30 mouse cellular contexts compared by ENCODE assay signal in genomic region chr2:104743971-104744370, GRCm38 (mm10). TPM values are rescaled to one million over a fixed set of nuclear protein-coding genes. Genes with fewer than 3 reads are reported as not detected.
DNase-seq lines count a peak whose midpoint lies in the region; ATAC-seq and TF ChIP-seq lines count a peak whose summit lies in the region.
"Had no signal": no experiment of that assay in that cellular context is flagged by ENCODE, and none has a peak within 500 bp of the region (broad histone marks: within the 10 kb centered on the region; RNA-seq: fewer than 3 reads in every experiment).

No protein-coding gene starts in this region.

- H3K9me3 ChIP-seq in kidney, embryonic 16.5 days (ENCODE audit: low read length) = no peaks in the 10 kb centered on the region
- H3K9me3 ChIP-seq in ES-E14 (ENCODE audit: control insufficient read depth, insufficient read depth, low read depth, low read length) = no peaks in the 10 kb centered on the region
- H3K9me3 ChIP-seq in intestine, embryonic 16.5 days (ENCODE audit: control insufficient read depth, low read length) = no peaks in the 10 kb centered on the region
- H3K9me3 ChIP-seq: forebrain, embryonic 10.5 days; heart, embryonic 13.5 days; hindbrain, embryonic 13.5 days had no signal

- no peaks in the 10 kb centered on the region for H3K36me3 ChIP-seq in kidney, embryonic 16.5 days (ENCODE audit: insufficient read depth, low read length)
- no peaks in the 10 kb centered on the region for H3K36me3 ChIP-seq in ES-E14 (ENCODE audit: control insufficient read depth, insufficient read depth, low read length, poor library complexity, severe bottlenecking)
- no peaks in the 10 kb centered on the region for H3K36me3 ChIP-seq in intestine, embryonic 16.5 days (ENCODE audit: control insufficient read depth, insufficient read depth, low read length)
- H3K36me3 ChIP-seq: forebrain, embryonic 10.5 days; heart, embryonic 13.5 days; hindbrain, embryonic 13.5 days had no signal

- H3K4me3 ChIP-seq in kidney, embryonic 16.5 days (ENCODE audit: low read length) = no peak overlapping the region
- no peak overlapping the region for H3K4me3 ChIP-seq in ES-E14 (ENCODE audit: insufficient read depth in 1 of 2, low read depth in 1 of 2, low read length in 2 of 2, poor library complexity in 1 of 2, severe bottlenecking in 1 of 2)
- H3K4me3 ChIP-seq in intestine, embryonic 16.5 days (ENCODE audit: low read length) = no peak overlapping the region
- H3K4me3 ChIP-seq: forebrain, embryonic 10.5 days; heart, adult 2 months had no signal

- no peak overlapping the region for H3K9ac ChIP-seq in kidney, embryonic 16.5 days (replicated peaks; ENCODE audit: low read length)
- H3K9ac ChIP-seq in ES-E14 (ENCODE audit: insufficient read depth, low read depth, low read length, poor library complexity, severe bottlenecking) = no peak overlapping the region
- H3K9ac ChIP-seq in intestine, embryonic 16.5 days (ENCODE audit: low read depth, low read length) = no peak overlapping the region
- H3K9ac ChIP-seq: forebrain, postnatal 0 days; hindbrain, embryonic 13.5 days; lung, embryonic 14.5 days had no signal

- H3K4me2 ChIP-seq in kidney, embryonic 16.5 days (replicated peaks; ENCODE audit: low read depth, low read length) = no peak overlapping the region
- H3K4me2 ChIP-seq in intestine, embryonic 16.5 days (ENCODE audit: low read depth, low read length) = no peak overlapping the region

- WGBS in kidney, embryonic 16.5 days = 43% methylated on average over 5 of the region's 5 CpGs
- 40% methylated on average over 5 of the region's 5 CpGs for WGBS in intestine, embryonic 16.5 days

- peaks cover 28% of the 10 kb centered on the region for H3K4me1 ChIP-seq in kidney, embryonic 16.5 days (ENCODE audit: insufficient read depth, low read length)
- peaks cover 0 to 4% of the 10 kb centered on the region in 2 experiments; a peak in 2 of 4 replicates for H3K4me1 ChIP-seq in ES-E14 (ENCODE audit: control insufficient read depth in 2 of 2, insufficient read depth in 2 of 2, low read length in 2 of 2, poor library complexity in 1 of 2)
- peaks cover 12% of the 10 kb centered on the region; the same call in 1 of the 2 replicates for H3K4me1 ChIP-seq in intestine, embryonic 16.5 days (ENCODE audit: control insufficient read depth, insufficient read depth, low read length)

- in situ Hi-C loops in ES-E14 (cut with MboI; ENCODE audit: low sequenced_read_pairs in 2 of 2, unreplicated experiment in 2 of 2) = no loop called here

- peak; percentile 5; the same call in 1 of the 2 replicates for ATAC-seq in kidney, embryonic 16.5 days (ENCODE audit: low FRiP score, low TSS enrichment)
- ATAC-seq in intestine, embryonic 16.5 days = 0 out of 2 replicates have a peak, but pooled peaks have one; percentile 2
- ATAC-seq: forebrain, postnatal 0 days had no signal

- H3K27me3 ChIP-seq in kidney, embryonic 16.5 days (ENCODE audit: insufficient read depth, low read length) = no peaks in the 10 kb centered on the region
- no peaks in the 10 kb centered on the region for H3K27me3 ChIP-seq in intestine, embryonic 16.5 days (replicated peaks; ENCODE audit: control insufficient read depth, insufficient read depth, low read length)

- H3K27ac ChIP-seq in kidney, embryonic 16.5 days (ENCODE audit: low read length) = no peak overlapping the region
- no peak overlapping the region for H3K27ac ChIP-seq in ES-E14 (ENCODE audit: insufficient read depth, low read depth, low read length, poor library complexity, severe bottlenecking)
- no peak overlapping the region for H3K27ac ChIP-seq in intestine, embryonic 16.5 days (ENCODE audit: low read length)
- H3K27ac ChIP-seq: forebrain, embryonic 10.5 days; heart, adult 2 months; heart, embryonic 13.5 days; hindbrain, embryonic 13.5 days had no signal

- no peak for DNase-seq in kidney, adult 11 months
- peak; percentile 34 for DNase-seq in ES-E14 (ENCODE audit: low read depth, low spot score)
- DNase-seq in yolk sac, embryonic 10.5 days (ENCODE audit: low spot score) = peak; percentile 75
- DNase-seq in ovary, postnatal 36 days (ENCODE audit: low spot score) = no peak
- no peak for DNase-seq in retina, postnatal 1 day
- DNase-seq: adrenal gland, adult 2 months; B cell, adult 2 months; cerebellum, adult 11 months; cerebellum, postnatal 14 days; forebrain, postnatal 0 days; gastrocnemius, postnatal 36 days; heart, adult 2 months; heart, postnatal 14 days; lung, embryonic 14.5 days; midbrain, embryonic 14.5 days; thymus, postnatal 14 days had no signal

TF ChIP-seq in ES-E14, 5 proteins besides CTCF, POLR2A, EP300 and RAD21:
- TF ChIP-seq MAFK (IDR thresholded peaks at IDR 0.05; ENCODE audit: insufficient read depth, low read depth, low read length) = no peak
- no peak for TF ChIP-seq CHD2 (IDR thresholded peaks at IDR 0.05; ENCODE audit: low read depth, low read length)
- no peak for TF ChIP-seq ZC3H11A (IDR thresholded peaks at IDR 0.05; ENCODE audit: borderline replicate concordance, low read depth, low read length)
- TF ChIP-seq HCFC1 (IDR thresholded peaks at IDR 0.05; ENCODE audit: borderline replicate concordance, insufficient read depth, low read length) = no peak
- no peak for TF ChIP-seq ZNF384 (IDR thresholded peaks at IDR 0.05; ENCODE audit: low read depth, low read length)

RNA-seq across cellular contexts. Expression of gene Depdc7, which starts 1.3 kb away (rescaled TPM):
- polyA plus RNA-seq in kidney, embryonic 16.5 days (2015; fragmentation: Nextera tagmentation; extraction: Ambion mirVana) = 24.2 and 26.1 TPM in 2 replicates
- 9.5 and 12.1 TPM in 2 replicates for total RNA-seq in ES-E14 (2012; rRNA removed)
- polyA plus RNA-seq in intestine, embryonic 16.5 days (2015; fragmentation: Nextera tagmentation; extraction: Ambion mirVana) = 44.7 and 46.7 TPM in 2 replicates

RNA-seq across cellular contexts. Expression of gene Pin1rt1, which starts 27.8 kb away (rescaled TPM):
- polyA plus RNA-seq in kidney, embryonic 16.5 days (2015; fragmentation: Nextera tagmentation; extraction: Ambion mirVana) = 0.19 TPM in 1 of 2 replicates, not detected in the other
- not detected in 2 replicates for total RNA-seq in ES-E14 (2012; rRNA removed)
- not detected in 2 replicates for polyA plus RNA-seq in intestine, embryonic 16.5 days (2015; fragmentation: Nextera tagmentation; extraction: Ambion mirVana)
- total RNA-seq: adrenal gland, adult 2 months; adrenal gland, postnatal 4 days; forebrain, postnatal 0 days; gastrocnemius, adult 18-20 months; gastrocnemius, postnatal 36 days; heart, adult 2 months; heart, postnatal 14 days; layer of hippocampus, postnatal 25 days; megakaryocyte, adult 5-6 weeks had no signal
- polyA plus RNA-seq: adrenal gland, adult 2 months; embryonic facial prominence, embryonic 11.5 days; forebrain, postnatal 0 days; heart, adult 2 months; heart, embryonic 13.5 days; hindbrain, embryonic 13.5 days; limb, embryonic 11.5 days; liver, embryonic 11.5 days; lung, embryonic 14.5 days; midbrain, embryonic 14.5 days; neural tube, embryonic 11.5 days; spleen, adult 2 months had no signal

RNA-seq across cellular contexts. Expression of gene Tcp11l1, which starts 32.0 kb away (rescaled TPM):
- polyA plus RNA-seq in kidney, embryonic 16.5 days (2015; fragmentation: Nextera tagmentation; extraction: Ambion mirVana) = 31.4 and 36.8 TPM in 2 replicates
- total RNA-seq in ES-E14 (2012; rRNA removed) = 8.3 and 11.9 TPM in 2 replicates
- polyA plus RNA-seq in intestine, embryonic 16.5 days (2015; fragmentation: Nextera tagmentation; extraction: Ambion mirVana) = 21.8 and 24.5 TPM in 2 replicates

Comparison
In these comparisons a context has a peak if more than half of its experiments do, and no peak if none do; other contexts are left out.
1. DNase-seq: peak in ES-E14 (single experiment) and yolk sac, embryonic 10.5 days (single experiment); none in kidney, adult 11 months (single experiment), ovary, postnatal 36 days (single experiment) and retina, postnatal 1 day (single experiment).